Mouse (Mus musculus): ENCODE results near the gene Wdr62. TPM values are rescaled to one million over a fixed set of nuclear protein-coding genes. Genes with fewer than 3 reads are reported as not detected.

Wdr62 gene
- polyA plus RNA-seq (2015; fragmentation: Nextera tagmentation; extraction: Ambion mirVana): 11.6 and 13.2 TPM in 2 replicates

- Histone ChIP-seq H3K4me3 (peak within 1 kb of the TSS; percentile 84), H3K4me2 (peak within 1 kb of the TSS; percentile 74), H3K9me3 (replicated peaks) (no peaks in the 10 kb centered on the region), H3K27me3 (no peaks in the 10 kb centered on the region), H3K36me3 (ENCODE audit: poor library complexity, severe bottlenecking) (no peaks in the 10 kb centered on the region), H3K27ac (peak within 1 kb of the TSS; percentile 96), H3K4me1 (peaks cover 15% of the 10 kb centered on the region), H3K9ac (peak within 1 kb of the TSS; percentile 68)
- ATAC-seq: peak; percentile 97
- under 1% methylated on average over 49 of the region's 49 CpGs for WGBS
Measured at GRCm38 (mm10) chr7:30279951-30280669, at the start of gene Wdr62, which contains the start of gene Thap8. Gene Wdr62 (minus strand): TSS chr7:30280419. Gene Thap8 (plus strand): TSS chr7:30280094.

- 50% methylated on average over 10 of the region's 10 CpGs for WGBS
- H3K4me2 ChIP-seq: no peak overlapping the region
- H3K36me3 ChIP-seq (ENCODE audit: poor library complexity, severe bottlenecking): no peaks in the 10 kb centered on the region
Measured at GRCm38 (mm10) chr7:30328379-30328778, 48.2 kb upstream of the Wdr62 start.

GRCm38 (mm10) chr7:30327140-30327539, 46.9 kb upstream of the Wdr62 start:
- Histone ChIP-seq H3K9me3 (replicated peaks) (no peaks in the 10 kb centered on the region; the same call in 1 of the 2 replicates), H3K27ac (no peak overlapping the region), H3K9ac (no peak overlapping the region), H3K27me3 (peaks cover 5% of the 10 kb centered on the region; the same call in 1 of the 2 replicates), H3K4me2 (no peak overlapping the region), H3K4me3 (no peak overlapping the region), H3K4me1 (peaks cover 17% of the 10 kb centered on the region), H3K36me3 (ENCODE audit: poor library complexity, severe bottlenecking) (no peaks in the 10 kb centered on the region)
- ATAC-seq: no peak
- 61% methylated on average over 15 of the region's 15 CpGs for WGBS

More at GRCm38 (mm10) chr7:30328379-30328778, 48.2 kb upstream of the Wdr62 start:
- Histone ChIP-seq H3K4me1 (peaks cover 20% of the 10 kb centered on the region), H3K9ac (no peak overlapping the region), H3K4me3 (no peak overlapping the region), H3K27ac (no peak overlapping the region), H3K27me3 (peaks cover 5% of the 10 kb centered on the region; the same call in 1 of the 2 replicates), H3K9me3 (replicated peaks) (no peaks in the 10 kb centered on the region; the same call in 1 of the 2 replicates)
- ATAC-seq: no peak

- H3K4me3 ChIP-seq: no peak overlapping the region
- H3K27me3 ChIP-seq: peaks cover 5% of the 10 kb centered on the region; the same call in 1 of the 2 replicates
- no peak for ATAC-seq
- H3K27ac ChIP-seq: no peak overlapping the region
- H3K36me3 ChIP-seq (ENCODE audit: poor library complexity, severe bottlenecking): no peaks in the 10 kb centered on the region
- no peaks in the 10 kb centered on the region; the same call in 1 of the 2 replicates for H3K9me3 ChIP-seq (replicated peaks)
- H3K4me1 ChIP-seq: peaks cover 16% of the 10 kb centered on the region
- no peak overlapping the region for H3K9ac ChIP-seq
- H3K4me2 ChIP-seq: no peak overlapping the region
Measured at GRCm38 (mm10) chr7:30326427-30326826, 46.2 kb upstream of the Wdr62 start.

- Histone ChIP-seq H3K27me3 (peaks cover 5% of the 10 kb centered on the region; the same call in 1 of the 2 replicates), H3K27ac (no peak overlapping the region), H3K4me3 (no peak overlapping the region), H3K4me2 (no peak overlapping the region), H3K36me3 (ENCODE audit: poor library complexity, severe bottlenecking) (no peaks in the 10 kb centered on the region), H3K9ac (no peak overlapping the region), H3K9me3 (replicated peaks) (no peaks in the 10 kb centered on the region; the same call in 1 of the 2 replicates), H3K4me1 (peaks cover 23% of the 10 kb centered on the region)
- 28% methylated on average over 2 of the region's 2 CpGs for WGBS
- no peak for ATAC-seq
Measured at GRCm38 (mm10) chr7:30325364-30325763, 45.1 kb upstream of the Wdr62 start.

GRCm38 (mm10) chr7:30324300-30324944, 44.2 kb upstream of the Wdr62 start:
- no peak overlapping the region for H3K4me3 ChIP-seq
- H3K4me2 ChIP-seq: no peak overlapping the region
- WGBS: 87% methylated on average over 5 of the region's 5 CpGs
- H3K9ac ChIP-seq: no peak overlapping the region
- H3K27ac ChIP-seq: no peak overlapping the region
- H3K4me1 ChIP-seq: peaks cover 23% of the 10 kb centered on the region
- no peaks in the 10 kb centered on the region for H3K36me3 ChIP-seq (ENCODE audit: poor library complexity, severe bottlenecking)
- no peak for ATAC-seq
- 0 out of 2 replicates have a peak, but pooled peaks cover 5% of the 10 kb centered on the region for H3K27me3 ChIP-seq
- H3K9me3 ChIP-seq (replicated peaks): no peaks in the 10 kb centered on the region; the same call in 1 of the 2 replicates

GRCm38 (mm10) chr7:30323795-30324194, 43.6 kb upstream of the Wdr62 start, which contains the start of gene Sdhaf1:
Gene Sdhaf1 (minus strand): TSS chr7:30323895.
- H3K9ac ChIP-seq: peak within 1 kb of the TSS; percentile 60
- H3K4me3 ChIP-seq: peak within 1 kb of the TSS; percentile 83
- peak within 1 kb of the TSS; percentile 86 for H3K4me2 ChIP-seq
- no peaks in the 10 kb centered on the region for H3K36me3 ChIP-seq (ENCODE audit: poor library complexity, severe bottlenecking)
- 81% methylated on average over 3 of the region's 3 CpGs for WGBS
- peaks cover 23% of the 10 kb centered on the region for H3K4me1 ChIP-seq
- H3K27ac ChIP-seq: peak within 1 kb of the TSS; percentile 58; the same call in 1 of the 2 replicates
- 0 out of 2 replicates have a peak, but pooled peaks cover 3% of the 10 kb centered on the region for H3K27me3 ChIP-seq
- H3K9me3 ChIP-seq (replicated peaks): no peaks in the 10 kb centered on the region; the same call in 1 of the 2 replicates
- ATAC-seq: no peak

- no peaks in the 10 kb centered on the region; the same call in 1 of the 2 replicates for H3K9me3 ChIP-seq (replicated peaks)
- H3K9ac ChIP-seq: peak overlapping the region; percentile 60
- peak; percentile 3; the same call in 1 of the 2 replicates for ATAC-seq
- peak overlapping the region; percentile 86 for H3K4me2 ChIP-seq
- H3K27ac ChIP-seq: peak overlapping the region; percentile 58; the same call in 1 of the 2 replicates
- peak overlapping the region; percentile 83 for H3K4me3 ChIP-seq
- peaks cover 23% of the 10 kb centered on the region for H3K4me1 ChIP-seq
- WGBS: 38% methylated on average over 6 of the region's 6 CpGs
- H3K27me3 ChIP-seq: 0 out of 2 replicates have a peak, but pooled peaks cover 3% of the 10 kb centered on the region
- no peaks in the 10 kb centered on the region for H3K36me3 ChIP-seq (ENCODE audit: poor library complexity, severe bottlenecking)
Measured at GRCm38 (mm10) chr7:30322865-30323264, 42.6 kb upstream of the Wdr62 start.

- WGBS: 0% methylated on average over 20 of the region's 20 CpGs
Measured at GRCm38 (mm10) chr7:30322285-30322667, 42.1 kb upstream of the Wdr62 start.

GRCm38 (mm10) chr7:30321539-30322284, 41.5 kb upstream of the Wdr62 start, which contains the start of gene E130208F15Rik:
Gene E130208F15Rik (plus strand): TSS chr7:30321740.
- under 1% methylated on average over 63 of the region's 63 CpGs for WGBS
- H3K4me1 ChIP-seq: peaks cover 19% of the 10 kb centered on the region
- peak within 1 kb of the TSS; percentile 86 for H3K4me2 ChIP-seq
- no peaks in the 10 kb centered on the region for H3K36me3 ChIP-seq (ENCODE audit: poor library complexity, severe bottlenecking)
- H3K27ac ChIP-seq: peak within 1 kb of the TSS; percentile 73
- H3K27me3 ChIP-seq: no peaks in the 10 kb centered on the region
- H3K9me3 ChIP-seq (replicated peaks): no peaks in the 10 kb centered on the region; the same call in 1 of the 2 replicates
- H3K4me3 ChIP-seq: peak within 1 kb of the TSS; percentile 83
- ATAC-seq: peak; percentile 69
- peak within 1 kb of the TSS; percentile 92 for H3K9ac ChIP-seq

More at GRCm38 (mm10) chr7:30322285-30322667, 42.1 kb upstream of the Wdr62 start:
- no peaks in the 10 kb centered on the region for H3K36me3 ChIP-seq (ENCODE audit: poor library complexity, severe bottlenecking)
- H3K4me1 ChIP-seq: peaks cover 21% of the 10 kb centered on the region
- peak; percentile 100 for ATAC-seq
- peak overlapping the region; percentile 73 for H3K27ac ChIP-seq
- no peaks in the 10 kb centered on the region; the same call in 1 of the 2 replicates for H3K9me3 ChIP-seq (replicated peaks)
- peak overlapping the region; percentile 92 for H3K9ac ChIP-seq
- peak overlapping the region; percentile 86 for H3K4me2 ChIP-seq
- H3K27me3 ChIP-seq: 0 out of 2 replicates have a peak, but pooled peaks cover 3% of the 10 kb centered on the region
- peak overlapping the region; percentile 83 for H3K4me3 ChIP-seq

GRCm38 (mm10) chr7:30320946-30321345, 40.7 kb upstream of the Wdr62 start:
- Histone ChIP-seq H3K27ac (no peak overlapping the region), H3K4me3 (peak overlapping the region; percentile 83), H3K4me2 (peak overlapping the region; percentile 86), H3K27me3 (no peaks in the 10 kb centered on the region), H3K4me1 (peaks cover 19% of the 10 kb centered on the region), H3K9ac (peak overlapping the region; percentile 92; the same call in 1 of the 2 replicates), H3K9me3 (replicated peaks) (no peaks in the 10 kb centered on the region; the same call in 1 of the 2 replicates), H3K36me3 (ENCODE audit: poor library complexity, severe bottlenecking) (no peaks in the 10 kb centered on the region)
- 79% methylated on average over 2 of the region's 2 CpGs for WGBS
- no peak for ATAC-seq

All from forebrain, embryonic 13.5 days (tissue).